Mouse (Mus musculus) brain, embryonic 14.5 days (tissue): ENCODE data around the gene Dab2ip.

ENCODE experiments used
- CTCF ChIP-seq: fragments of 200-500 bp; IDR thresholded peaks from 2 replicates; pipeline ENCODE4 v1.5.1; 2012; ENCODE audit warnings: inconsistent platforms, mild to moderate bottlenecking, moderate library complexity, borderline replicate concordance; ENCODE audit not compliant: insufficient read depth, insufficient read length; ENCODE audit errors: extremely low read depth
- POLR2A ChIP-seq: fragments of 200-500 bp; IDR thresholded peaks from 2 replicates; pipeline ENCODE4 v1.6.1; 2012; ENCODE audit warnings: mild to moderate bottlenecking, inconsistent platforms, borderline replicate concordance; ENCODE audit not compliant: poor library complexity, insufficient read depth, insufficient read length, severe bottlenecking; ENCODE audit errors: extremely low read depth

- no peak for TF ChIP-seq CTCF
- no peak for TF ChIP-seq POLR2A
Observed at GRCm38 (mm10) chr2:35642224-35642623, 84.2 kb downstream of the Dab2ip start.
